Mouse (Mus musculus) heart, postnatal 14 days (tissue): ENCODE data around the gene Zfp637. TPM values are rescaled to one million over a fixed set of nuclear protein-coding genes. Genes with fewer than 3 reads are reported as not detected.
"Not testable (repeated sequence)": the region's sequence is repeated elsewhere in the genome, so short reads cannot be mapped to it uniquely, and the experiment has no call there.

Experiments
- DNase-seq, 2 experiments: peaks; one replicate each; pipeline ENCODE4 v3.0.0; 2021 to 2022
- intact Hi-C: fragments of 180-260 bp; cut with DNase I; formaldehyde crosslinking; loops from one replicate; pipeline ENCODE4 v1.15.1; 2025
- long read RNA-seq, 2 experiments: library from polyadenylated mRNA; stranded (forward); transcript quantifications; one replicate each; pipeline ENCODE4 v2.0.0; 2021
- total RNA-seq, 2 experiments: library from RNA; stranded (reverse); gene quantifications; 2 replicates each; pipeline ENCODE4 v1.2.3; 2021

The Zfp637 gene
- 10 to 100 TPM; 30.2 to 32.0 TPM for total RNA-seq
- long read RNA-seq, experiment 1, transcript Zfp637-210 (3 exons, 1,098 nt), result major isoform, 22 of 37 reads
- long read RNA-seq, experiment 1, partial matches to known transcripts, result 0 of 37 reads
- long read RNA-seq, experiment 1, other reads (novel, unspliced or antisense), result 2 of 37 reads
- long read RNA-seq, experiment 2, transcript Zfp637-202 (3 exons, 421 nt), result minor isoform, 7 of 32 reads
- long read RNA-seq, experiment 2, transcript Zfp637-210 (3 exons, 1,098 nt), result major isoform, 18 of 32 reads
- long read RNA-seq, experiment 2, partial matches to known transcripts, result 1 of 32 reads
- long read RNA-seq, experiment 2, other reads (novel, unspliced or antisense), result 0 of 32 reads

DNA sequence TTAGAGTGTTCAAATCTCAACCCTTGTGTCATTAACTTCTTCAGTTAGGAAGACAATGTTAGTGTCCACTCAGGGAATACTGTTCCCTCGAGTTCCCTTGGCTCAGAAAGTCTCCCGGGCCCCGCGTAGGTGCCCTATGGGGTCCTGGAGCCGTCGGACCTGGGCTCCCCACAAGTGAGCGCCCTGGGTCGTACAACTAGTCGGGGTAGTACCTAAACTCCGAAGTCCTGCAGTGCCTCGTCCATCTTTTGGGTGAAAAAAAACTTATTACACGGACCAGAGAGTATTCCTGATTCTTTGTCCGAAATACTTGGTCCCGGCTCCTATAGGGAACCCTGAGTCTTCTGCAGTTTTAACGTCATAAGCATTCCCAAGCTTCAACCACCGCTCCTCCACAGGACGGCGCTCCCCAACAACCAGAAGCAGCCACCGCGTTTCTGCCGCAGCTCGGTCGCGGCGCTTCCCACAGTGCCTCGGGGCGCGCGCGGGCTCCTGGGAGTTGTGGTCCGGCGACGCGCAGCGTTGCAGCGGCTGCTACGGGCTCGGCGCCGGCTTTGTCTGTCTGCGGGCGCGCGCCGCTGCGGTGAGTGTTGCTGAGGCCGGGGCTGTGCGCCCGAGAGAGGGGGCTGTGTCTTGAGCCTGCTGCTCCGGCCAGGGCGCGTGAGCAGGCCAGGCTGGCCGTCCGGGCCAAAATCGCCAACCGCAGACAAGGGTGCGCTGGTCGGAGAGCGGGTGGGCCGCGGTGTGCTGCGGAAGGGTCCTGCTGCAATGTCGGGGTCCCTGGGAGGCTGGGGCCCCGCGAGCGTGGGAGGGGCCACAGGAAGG, at the start of gene Zfp637:
Gene Zfp637, plus strand, starts transcription at position 495 of the 825 bp plus-strand sequence.
- DNase-seq, result peak; percentile 94
- intact Hi-C loops, result loop anchor here (5.0 kb wide), 1 partner anchor 76 kb away; no protein-coding TSS in a partner anchor

DNA sequence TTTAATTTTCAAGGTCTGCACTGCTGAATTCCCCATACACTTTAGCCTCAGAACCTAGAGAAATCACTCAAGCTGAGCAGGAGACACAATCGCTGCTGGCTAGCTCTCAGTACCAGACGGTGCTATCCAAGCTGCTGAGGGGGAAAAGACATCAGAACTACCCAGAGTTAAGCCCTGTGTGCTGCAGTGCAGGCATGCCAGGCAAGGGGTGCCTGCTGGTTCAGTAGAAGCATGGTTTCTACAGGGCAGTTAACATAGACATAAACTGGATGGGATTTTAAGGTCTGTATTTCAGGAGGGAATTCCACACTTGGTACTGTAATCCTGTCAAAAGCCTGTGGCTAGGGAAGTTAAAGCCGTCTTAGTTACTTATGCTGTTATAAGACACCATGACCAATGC, 45.7 kb upstream of the Zfp637 start:
- intact Hi-C loops, result no loop called here
- no peak for DNase-seq

DNA sequence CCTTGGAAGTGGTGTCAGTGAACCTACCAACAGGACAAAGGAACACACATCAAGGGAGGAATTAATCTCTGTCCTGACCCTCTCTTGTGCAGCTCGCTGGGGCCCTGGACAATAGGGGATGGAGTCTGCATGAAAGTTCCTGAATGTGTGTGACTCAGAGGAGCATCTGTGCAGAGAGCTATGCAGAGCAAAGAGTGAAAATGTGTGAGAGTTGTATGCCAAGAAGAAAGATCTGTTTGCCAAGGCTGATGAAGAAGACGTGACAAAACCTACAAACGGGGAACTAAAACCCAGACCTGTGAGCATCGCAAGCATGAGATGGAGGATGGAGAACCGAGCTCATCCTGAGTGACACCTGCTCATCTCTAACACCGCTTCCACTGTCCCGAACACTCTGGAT, 40.2 kb upstream of the Zfp637 start:
- no peak for DNase-seq
- intact Hi-C loops, result no loop called here

DNA sequence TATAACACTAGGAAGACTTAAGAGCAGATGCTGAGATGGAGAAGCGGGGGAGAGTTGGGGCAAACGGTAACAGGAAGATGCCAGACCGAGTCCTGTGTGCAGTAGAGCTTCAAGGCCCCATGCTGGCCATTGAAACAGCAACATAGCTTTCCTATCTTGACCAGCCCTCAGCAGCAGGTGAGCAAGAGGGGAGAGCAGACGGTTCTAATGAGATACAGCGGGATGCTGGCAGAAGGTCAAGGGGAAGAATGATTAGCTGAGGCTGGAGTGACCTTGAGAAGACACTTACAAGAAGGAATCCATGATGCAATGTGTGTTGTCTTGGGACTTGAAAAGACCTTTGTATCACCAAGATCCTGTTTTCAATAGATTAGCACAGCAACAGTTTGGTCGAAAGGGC, 39.2 kb upstream of the Zfp637 start:
- DNase-seq, result no peak
- intact Hi-C loops, result no loop called here

DNA sequence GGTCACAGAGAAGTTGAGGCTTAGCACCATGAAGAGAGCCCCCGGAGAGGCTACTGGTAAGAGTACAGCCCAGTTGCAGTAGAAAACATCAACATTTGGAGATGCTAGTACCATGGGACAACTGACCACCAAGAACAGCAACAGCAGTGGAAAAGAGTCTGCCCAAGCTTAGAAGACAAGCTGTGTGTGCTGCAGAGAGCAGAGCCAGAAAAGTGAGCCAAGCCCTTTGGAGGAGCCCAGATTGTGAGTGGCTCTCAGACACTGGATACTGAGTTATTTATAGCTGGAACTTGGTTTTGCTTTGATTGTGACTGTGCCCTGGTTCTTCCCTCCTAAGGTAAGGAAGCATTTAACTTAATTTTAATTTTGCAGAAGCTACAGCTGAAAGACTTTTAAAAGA, 33.2 kb upstream of the Zfp637 start:
- intact Hi-C loops, result no loop called here
- peak in 1 of 2 experiments; percentile 51 for DNase-seq

DNA sequence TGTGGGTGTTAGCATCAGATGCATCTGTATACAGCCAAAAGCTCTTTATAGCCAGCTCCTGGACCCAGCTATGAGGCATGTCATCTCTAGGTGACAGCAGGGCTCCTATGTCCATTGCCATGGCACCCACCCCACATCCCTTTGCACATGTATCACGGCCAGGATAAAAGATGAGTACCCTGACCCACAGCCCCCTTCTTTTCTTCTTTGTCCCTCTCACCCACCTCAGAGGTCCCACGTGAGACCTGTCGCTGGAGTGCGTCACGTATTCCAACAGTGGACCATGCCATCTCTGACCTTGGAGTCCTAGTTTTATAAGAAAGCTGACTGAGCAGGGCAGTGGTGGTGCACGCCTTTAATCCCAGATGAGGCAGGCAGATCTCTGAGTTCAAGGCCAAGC, 31.2 kb upstream of the Zfp637 start:
- DNase-seq, result no peak
- intact Hi-C loops, result no loop called here

DNA sequence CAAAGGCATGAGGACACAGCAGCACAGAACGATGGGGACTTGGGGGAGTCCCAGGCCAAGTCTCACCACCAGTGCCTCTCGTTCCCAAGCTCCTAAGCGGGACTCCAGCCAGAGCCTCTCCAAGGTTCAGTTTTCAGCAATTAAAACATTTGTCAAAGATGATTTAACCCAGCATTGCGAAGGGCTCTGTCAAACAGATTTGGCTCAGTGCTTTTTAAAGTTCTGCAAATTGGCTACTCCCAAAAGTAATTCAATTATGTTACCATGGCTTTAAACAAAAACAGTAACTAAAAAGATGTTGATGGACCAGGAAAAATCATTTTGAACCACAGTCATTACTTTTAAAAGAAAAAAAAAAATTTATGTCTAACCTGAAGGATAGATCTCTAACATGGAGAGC, 30.3 kb upstream of the Zfp637 start:
- intact Hi-C loops, result no loop called here
- DNase-seq, result no peak

DNA sequence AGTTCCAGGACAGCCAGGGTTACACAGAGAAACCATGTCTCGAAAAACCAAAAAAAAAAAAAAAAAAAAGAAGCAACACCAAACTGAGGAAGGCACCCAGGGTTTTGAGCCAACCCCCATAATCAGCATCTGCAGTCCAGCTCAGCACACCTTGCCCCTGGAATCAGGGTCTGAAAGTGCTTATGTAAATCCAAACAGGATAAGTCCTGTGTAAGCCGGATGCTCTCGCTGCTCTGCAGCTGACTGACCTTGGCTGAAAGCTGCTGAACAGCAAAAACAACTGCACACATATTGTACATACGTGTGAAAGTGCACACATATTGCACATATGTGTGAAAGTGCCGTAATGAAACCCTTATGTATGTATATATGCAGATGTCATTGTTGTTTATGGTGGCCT, 29.7 kb upstream of the Zfp637 start:
- intact Hi-C loops, result no loop called here
- DNase-seq, result no peak

DNA sequence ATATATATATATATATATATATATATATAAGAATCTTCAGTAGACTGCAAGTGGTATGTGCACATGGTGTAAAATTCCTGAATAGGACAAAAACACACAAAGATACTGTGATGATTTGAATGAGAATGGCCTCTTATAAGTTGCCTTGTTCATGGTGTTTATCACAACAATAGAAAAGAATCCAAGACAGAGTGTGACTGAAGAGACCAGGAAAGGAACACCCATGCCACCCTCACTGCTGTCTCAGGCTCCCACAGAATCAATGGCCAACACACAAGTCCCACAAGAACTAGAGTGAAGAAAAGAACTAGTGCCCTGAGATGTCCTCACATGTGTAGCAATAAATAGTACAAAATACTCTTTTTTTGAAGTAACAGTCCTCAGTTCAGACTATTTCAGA, 26.3 kb upstream of the Zfp637 start:
- intact Hi-C loops, result no loop called here

DNA sequence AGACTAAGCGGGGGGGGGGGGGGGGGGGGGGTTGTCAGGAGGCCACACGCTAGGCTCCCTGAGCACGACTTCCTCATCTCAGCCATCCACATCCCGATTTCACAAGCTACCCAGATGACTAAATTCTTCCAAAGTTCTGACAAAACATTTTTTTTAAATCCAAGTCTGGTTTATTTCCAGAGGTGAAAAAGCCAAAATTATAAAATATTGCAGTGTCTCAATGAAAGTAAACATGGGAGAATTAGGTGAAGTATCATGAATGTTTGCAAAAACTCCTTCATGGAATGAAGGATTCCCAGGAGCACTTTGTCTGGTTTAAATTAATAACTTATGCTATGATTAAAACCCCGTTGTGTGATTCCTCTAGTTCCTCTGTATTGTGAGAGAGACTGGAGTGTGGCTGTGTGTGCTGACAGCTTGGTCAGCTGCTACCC, 23.9 kb upstream of the Zfp637 start:
- no peak for DNase-seq
- intact Hi-C loops, result no loop called here

More for the DNA sequence above, 26.3 kb upstream of the Zfp637 start:
- no peak for DNase-seq

DNA sequence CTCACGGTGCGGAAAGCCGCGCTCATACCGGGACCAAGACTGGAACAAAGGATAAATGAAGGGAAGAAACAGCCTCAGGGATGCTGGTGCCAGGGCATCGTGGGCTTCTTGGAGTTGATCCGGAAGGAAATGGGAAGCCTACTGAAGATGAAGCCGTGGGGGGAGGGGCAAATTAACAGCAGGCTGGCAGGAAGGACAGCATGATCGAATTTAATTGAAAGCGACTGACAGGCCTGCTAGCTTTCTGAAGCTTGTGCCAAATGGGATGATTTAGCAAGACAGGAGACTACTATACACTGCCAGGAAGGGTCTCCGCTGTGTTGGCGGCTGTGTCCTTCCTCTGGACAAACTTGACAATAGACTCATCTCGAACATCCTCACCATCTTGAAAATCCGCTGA, 20.7 kb upstream of the Zfp637 start:
- no peak for DNase-seq
- intact Hi-C loops, result loop anchor here (10.0 kb wide), 3 partner anchors 166 to 566 kb away; no protein-coding TSS in a partner anchor

DNA sequence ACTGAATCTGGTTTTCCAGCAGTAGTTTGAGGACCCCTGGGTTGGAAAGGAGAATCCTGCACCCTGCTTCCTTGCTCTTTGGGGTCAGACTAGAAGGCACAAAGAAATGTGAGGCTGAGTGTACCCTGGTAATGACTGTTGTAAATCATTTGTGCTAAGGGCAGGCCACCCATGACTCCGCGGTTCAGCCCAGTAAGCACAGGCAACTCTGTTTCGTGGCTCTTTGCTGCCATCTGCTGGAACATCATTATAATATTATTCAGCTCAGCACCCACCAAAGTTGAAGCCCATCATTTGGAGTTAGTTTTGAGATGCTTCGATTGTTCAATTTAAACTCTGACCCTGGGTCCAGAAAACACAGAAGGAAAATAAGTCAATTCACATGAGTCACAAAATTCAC, 15.6 kb upstream of the Zfp637 start:
- peak; percentile 75 to 85 for DNase-seq
- intact Hi-C loops, result loop anchor here (5.0 to 10.0 kb wide), 5 partner anchors 171 to 1173 kb away; partner anchors contain the start of gene Depp1

DNA sequence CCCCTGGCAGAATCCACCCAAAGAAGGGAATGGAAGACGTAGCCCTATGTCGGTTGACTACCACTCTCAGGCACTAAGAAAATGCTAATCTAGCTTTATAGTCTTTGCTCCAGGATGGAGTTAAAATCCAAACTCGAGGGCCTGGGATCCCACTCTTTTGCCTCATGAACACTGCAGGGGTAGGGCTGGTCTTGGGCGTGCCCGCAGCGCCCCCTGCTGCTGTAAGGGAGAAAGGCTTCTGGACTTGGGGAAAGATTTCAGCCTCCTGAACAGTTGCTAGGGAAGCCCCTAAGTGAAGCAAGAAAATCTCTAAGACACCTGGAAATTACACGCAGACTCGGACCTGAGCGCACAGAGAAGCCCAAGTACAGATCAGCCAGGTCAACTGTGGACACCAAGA, 12.7 kb upstream of the Zfp637 start:
- peak; percentile 78 to 85 for DNase-seq
- intact Hi-C loops, result loop anchor here (5.0 to 10.0 kb wide), 5 partner anchors 173 to 1176 kb away; partner anchors contain the start of gene Depp1

DNA sequence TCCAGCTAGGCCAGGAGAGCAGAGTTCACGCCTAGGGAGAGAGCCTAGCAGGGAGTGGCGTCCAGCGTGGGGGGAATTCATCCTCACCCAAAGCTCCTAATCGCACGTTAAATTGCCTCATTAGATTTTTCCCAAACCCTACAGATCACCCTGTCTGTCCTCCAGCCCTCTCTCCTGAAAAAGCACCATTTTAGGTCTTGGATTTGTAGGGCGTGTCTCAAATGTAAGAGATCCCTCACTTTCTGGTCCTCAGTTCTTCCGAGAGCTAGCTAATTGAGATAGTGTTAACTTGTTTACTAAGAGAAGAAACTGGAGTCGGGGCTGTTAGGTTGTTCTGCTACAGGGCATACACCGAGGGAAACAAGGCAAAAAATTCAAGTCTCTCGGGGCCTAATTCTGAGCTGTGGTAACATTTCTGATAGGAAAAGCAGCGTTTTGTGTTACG, 553 bp downstream of the Zfp637 start:
- intact Hi-C loops, result loop anchor here (5.0 kb wide), 1 partner anchor 76 kb away; no protein-coding TSS in a partner anchor
- no peak for DNase-seq

DNA sequence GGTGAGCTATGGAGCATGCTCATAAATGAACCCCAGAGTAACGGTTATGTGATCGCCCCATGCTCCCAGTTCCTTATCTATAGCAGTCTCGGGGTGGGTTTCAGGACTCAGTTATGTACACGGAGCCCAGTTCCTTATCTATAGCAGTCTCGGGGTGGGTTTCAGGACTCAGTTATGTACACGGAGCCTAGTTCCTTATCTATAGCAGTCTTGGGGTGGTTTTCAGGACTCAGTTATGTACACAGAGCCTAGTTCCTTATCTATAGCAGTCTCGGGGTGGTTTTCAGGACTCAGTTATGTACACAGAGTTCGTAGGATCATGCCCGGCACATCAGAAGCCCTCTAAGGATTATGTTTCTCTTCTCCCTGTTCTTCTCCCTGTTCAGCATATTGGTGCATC, 3.6 kb downstream of the Zfp637 start:
- intact Hi-C loops, result loop anchor here (5.0 kb wide), 1 partner anchor 73 kb away; no protein-coding TSS in a partner anchor
- no peak for DNase-seq

DNA sequence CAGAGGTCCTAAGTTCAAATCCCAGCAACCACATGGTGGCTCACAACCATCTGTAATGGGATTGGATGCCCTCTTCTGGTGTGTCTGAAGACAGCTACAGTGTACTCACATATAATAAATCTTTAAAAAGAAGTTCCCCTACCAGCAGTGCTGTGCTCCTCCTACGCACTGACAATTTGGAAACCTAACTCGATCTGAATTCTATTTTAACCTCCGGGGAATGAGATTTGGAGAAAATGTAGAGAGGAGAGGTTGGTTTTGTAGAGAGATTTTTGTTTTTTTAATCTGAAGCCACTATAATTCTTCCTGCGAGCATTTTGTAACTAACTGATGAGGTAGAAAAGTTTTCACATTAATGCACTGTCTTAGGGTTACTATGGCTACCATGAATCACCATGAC, 5.7 kb downstream of the Zfp637 start:
- intact Hi-C loops, DNase-seq: not testable (repeated sequence)

DNA sequence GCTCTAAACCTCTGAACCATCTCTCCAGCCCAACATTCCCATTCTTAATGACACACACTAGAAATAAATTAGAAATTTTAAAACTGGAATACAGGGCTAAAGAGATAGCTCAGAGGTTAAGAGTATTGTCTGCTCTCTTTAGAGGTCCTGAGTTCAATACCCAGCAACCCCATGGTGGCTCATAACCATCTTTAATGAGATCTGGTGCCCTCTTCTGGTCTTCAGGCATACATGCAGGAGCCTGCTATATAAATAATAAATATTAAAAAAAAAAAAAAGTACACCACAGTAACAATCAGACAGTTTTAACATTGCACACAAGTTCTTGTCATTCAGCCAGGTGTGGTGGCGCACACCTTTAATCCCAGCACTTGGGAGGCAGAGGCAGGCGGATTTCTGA, 6.8 kb downstream of the Zfp637 start:
- intact Hi-C loops, result no loop called here
- DNase-seq, result no peak

DNA sequence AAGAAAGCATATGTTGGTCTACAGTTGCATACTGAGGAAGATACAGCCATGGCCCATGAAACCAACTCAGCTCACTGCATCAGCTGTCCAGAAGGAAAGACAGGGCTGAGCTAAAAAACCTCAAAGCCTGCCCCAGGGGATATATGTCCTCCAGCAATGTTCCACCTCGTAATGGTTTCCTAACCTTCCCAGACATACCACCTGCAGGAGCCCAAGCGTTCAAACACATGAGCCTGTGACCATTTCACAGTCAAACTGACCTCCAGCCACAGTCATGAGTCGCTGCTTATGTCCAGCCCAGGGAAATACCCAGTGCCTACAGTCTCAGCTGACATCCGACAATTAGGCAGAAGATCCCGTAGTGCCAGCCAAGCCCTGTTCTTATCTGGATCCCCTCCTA, 7.6 kb downstream of the Zfp637 start:
- intact Hi-C loops, result no loop called here
- no peak for DNase-seq

DNA sequence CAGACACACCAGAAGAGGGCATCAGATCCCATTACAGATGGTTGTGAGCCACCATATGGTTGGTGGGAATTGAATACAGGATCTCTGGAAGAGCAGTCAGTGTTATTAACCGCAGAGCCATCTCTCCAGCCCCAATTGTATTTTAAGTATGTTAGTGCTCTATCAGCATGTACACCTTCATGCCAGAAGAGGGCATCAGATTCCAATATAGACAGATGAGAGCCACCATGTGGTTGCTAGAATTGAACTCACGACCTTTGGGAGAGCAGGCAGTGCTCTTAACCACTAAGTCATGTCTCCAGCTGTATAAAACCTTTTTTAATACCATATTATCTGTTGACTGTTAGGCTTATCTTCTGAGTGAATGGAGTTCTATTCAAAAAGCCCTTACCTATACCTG, 10.8 kb downstream of the Zfp637 start:
- intact Hi-C loops, result no loop called here
- DNase-seq, result no peak

DNA sequence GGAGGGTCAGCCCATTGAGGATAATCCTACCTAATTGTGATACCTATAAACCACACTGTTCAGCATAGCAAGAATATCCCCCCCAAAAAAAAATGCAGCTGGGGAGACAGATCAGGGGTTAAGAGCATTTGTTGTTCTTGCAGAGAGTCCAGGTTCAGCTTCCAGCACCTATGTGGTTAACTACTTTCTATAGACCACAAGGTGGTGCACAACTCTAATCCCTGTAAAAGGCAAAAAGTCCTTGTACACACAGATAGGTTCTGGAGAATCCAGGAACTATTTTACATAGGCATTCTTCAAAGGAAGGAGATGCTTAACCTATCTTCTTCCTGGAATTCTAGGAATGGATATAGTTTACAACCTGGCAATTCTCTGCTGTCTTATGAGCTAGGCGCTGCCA, 17.0 kb downstream of the Zfp637 start:
- DNase-seq, result no peak
- intact Hi-C loops, result no loop called here

DNA sequence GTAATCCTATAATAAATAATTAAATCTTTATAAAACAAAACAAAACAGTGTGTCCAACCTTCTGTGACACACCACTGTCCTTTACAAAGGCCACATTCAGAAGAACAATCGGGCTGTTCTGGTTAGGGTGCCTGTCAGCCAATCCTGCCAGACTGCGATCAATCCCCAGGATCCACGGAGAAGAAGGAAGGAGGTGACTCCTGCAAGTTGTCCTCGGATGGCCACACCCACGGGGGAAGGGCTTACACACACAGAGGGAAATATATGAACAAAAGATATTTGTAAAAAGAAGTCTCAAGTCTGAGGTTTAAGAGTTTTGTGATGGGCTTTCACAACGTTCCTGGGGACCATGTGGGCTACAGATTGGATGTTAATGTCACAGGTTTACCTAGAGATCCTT, 20.9 kb downstream of the Zfp637 start, which contains the start of gene Zfp239:
Gene Zfp239, plus strand, starts transcription at position 253 of the 400 bp plus-strand sequence.
- DNase-seq, result no peak
- intact Hi-C loops, result no loop called here
